Mouse (Mus musculus) adrenal gland, postnatal 4 days (tissue): ENCODE results near the gene Olfr913. TPM values are rescaled to one million over a fixed set of nuclear protein-coding genes. Genes with fewer than 3 reads are reported as not detected.

Source experiments
- DNase-seq, 2 experiments: peaks; one replicate each; pipeline ENCODE4 v3.0.0; 2021 to 2022; ENCODE audit warnings: low spot score in 2 of 2, mixed read lengths in 2 of 2
- long read RNA-seq, 2 experiments: library from polyadenylated mRNA; stranded (forward); transcript quantifications; one replicate each; pipeline ENCODE4 v2.0.0; 2021
- total RNA-seq, 2 experiments: library from RNA; stranded (reverse); gene quantifications; 2 replicates each; pipeline ENCODE4 v1.2.3; 2021

Gene Olfr913
- total RNA-seq = not detected
- long read RNA-seq, experiment 1 = 0 reads
- long read RNA-seq, experiment 2 = 0 reads

GRCm38 (mm10) chr9:38592459-38592858 is at the start of gene Olfr913:
Gene Olfr913 (plus strand): TSS chr9:38592759.
- DNase-seq = no peak

GRCm38 (mm10) chr9:38579878-38580277 is 12.7 kb upstream of the Olfr913 start, which contains the start of gene Olfr912:
Gene Olfr912 (plus strand): TSS chr9:38580178.
- DNase-seq = no peak

- no peak for DNase-seq
Measured at GRCm38 (mm10) chr9:38591056-38591455, 1.5 kb upstream of the Olfr913 start.

GRCm38 (mm10) chr9:38604802-38605201 is 12.2 kb downstream of the Olfr913 start, which contains the start of gene Olfr914:
Gene Olfr914 (plus strand): TSS chr9:38605102.
- DNase-seq = no peak

- DNase-seq = no peak
Measured at GRCm38 (mm10) chr9:38632406-38632805, 39.8 kb downstream of the Olfr913 start.

Other genes starting within 250 kb of the Olfr913 start
- not detected for gene Olfr898, start 244.3 kb upstream of the Olfr913 start, total RNA-seq
- gene Olfr250, start 225.9 kb upstream of the Olfr913 start, total RNA-seq = not detected
- gene Olfr251, start 215.7 kb upstream of the Olfr913 start, total RNA-seq = not detected
- not detected for gene Olfr147, start 191.1 kb upstream of the Olfr913 start, total RNA-seq
- gene Olfr901, start 163.3 kb upstream of the Olfr913 start, total RNA-seq = not detected
- gene Olfr902, start 145.1 kb upstream of the Olfr913 start, total RNA-seq = not detected
- gene Olfr904, start 129.6 kb upstream of the Olfr913 start, total RNA-seq = not detected
- gene Olfr905, start 121.7 kb upstream of the Olfr913 start, total RNA-seq = under 1 TPM in 1 of 2 experiments, not detected in 1; 0.08 TPM
- not detected for gene Olfr906, start 105.7 kb upstream of the Olfr913 start, total RNA-seq
- not detected for gene Olfr907, start 97.0 kb upstream of the Olfr913 start, total RNA-seq
- not detected for gene Olfr911-ps1, start 71.2 kb upstream of the Olfr913 start, total RNA-seq
- not detected for gene Olfr910, start 54.9 kb upstream of the Olfr913 start, total RNA-seq
- gene Olfr912, start 12.6 kb upstream of the Olfr913 start, total RNA-seq = not detected
- gene Olfr914, start 12.3 kb downstream of the Olfr913 start, total RNA-seq = not detected
- not detected for gene Olfr916, start 67.1 kb downstream of the Olfr913 start, total RNA-seq
- gene Olfr917, start 73.1 kb downstream of the Olfr913 start, total RNA-seq = not detected
- gene Olfr918, start 81.8 kb downstream of the Olfr913 start, total RNA-seq = not detected
- gene Olfr919, start 110.9 kb downstream of the Olfr913 start, total RNA-seq = not detected
- gene Vwa5a, start 125.5 kb downstream of the Olfr913 start, total RNA-seq = 10 to 100 TPM; 46.4 to 53.4 TPM
- gene Olfr920, start 159.5 kb downstream of the Olfr913 start, total RNA-seq = under 1 TPM; 0.48 to 0.51 TPM
- gene Olfr921, start 180.3 kb downstream of the Olfr913 start, total RNA-seq = not detected
- gene Olfr922, start 221.9 kb downstream of the Olfr913 start, total RNA-seq = not detected
- not detected for gene Olfr923, start 233.8 kb downstream of the Olfr913 start, total RNA-seq